Mouse (Mus musculus) left cerebral cortex, postnatal 10 days (tissue): ENCODE measurements around the gene Rdh1. TPM values are rescaled to one million over a fixed set of nuclear protein-coding genes. Genes with fewer than 3 reads are reported as not detected.
"Not testable (repeated sequence)": the region's sequence is repeated elsewhere in the genome, so short reads cannot be mapped to it uniquely, and the experiment has no call there.

Experiments
- DNase-seq, 2 experiments: peaks; one replicate each; pipeline ENCODE4 v3.0.0; 2021 to 2022; ENCODE audit warnings: low spot score in 2 of 2, mixed read lengths in 1 of 2; ENCODE audit errors: extremely low spot score in 1 of 2
- intact Hi-C: fragments of 180-260 bp; cut with DNase I; formaldehyde crosslinking; loops from one replicate; pipeline ENCODE4 v1.15.1; 2025
- total RNA-seq, 2 experiments: library from RNA; stranded (reverse); gene quantifications; 2 replicates each; pipeline ENCODE4 v1.2.3; 2021

Rdh1 gene
- total RNA-seq, 2 experiments from 2014 or later = 0.19 to 0.28 TPM

- intact Hi-C loops = no loop called here
- DNase-seq = no peak
Measured at GRCm38 (mm10) chr10:127802236-127802635, 42.7 kb downstream of the Rdh1 start.

GRCm38 (mm10) chr10:127804416-127804815 lies 44.9 kb downstream of the Rdh1 start:
- intact Hi-C loops = no loop called here
- no peak for DNase-seq

- DNase-seq = no peak
- intact Hi-C loops = no loop called here
Measured at GRCm38 (mm10) chr10:127815888-127816287, 56.4 kb downstream of the Rdh1 start.

- DNase-seq, intact Hi-C loops: not testable (repeated sequence)
Measured at GRCm38 (mm10) chr10:127817268-127817910, 57.9 kb downstream of the Rdh1 start.

Other genes with a start within 250 kb of the Rdh1 start
- 1 to 10 TPM; 6.0 to 7.0 TPM for gene Ndufa4l2, start 244.8 kb upstream of the Rdh1 start, total RNA-seq
- gene Shmt2, start 237.3 kb upstream of the Rdh1 start, total RNA-seq = 10 to 100 TPM; 28.3 to 32.8 TPM
- gene Nxph4, start 225.2 kb upstream of the Rdh1 start, total RNA-seq = 1 to 10 TPM; 5.8 to 8.5 TPM
- gene Lrp1, start 138.6 kb upstream of the Rdh1 start, total RNA-seq = 100 to 1,000 TPM; 264 to 283 TPM
- 10 to 100 TPM in 1 of 2 experiments, 1 to 10 TPM in 1; 9.4 to 10.2 TPM for gene Stat6, start 116.7 kb upstream of the Rdh1 start, total RNA-seq
- gene Nemp1, start 92.8 kb upstream of the Rdh1 start, total RNA-seq = 1 to 10 TPM; 3.4 to 4.4 TPM
- gene Nab2, start 91.2 kb upstream of the Rdh1 start, total RNA-seq = 10 to 100 TPM; 28.5 to 32.1 TPM
- under 1 TPM; 0.28 TPM for gene Myo1a, start 54.6 kb upstream of the Rdh1 start, total RNA-seq
- 10 to 100 TPM; 14.5 to 17.8 TPM for gene Tac2, start 35.2 kb upstream of the Rdh1 start, total RNA-seq
- 1 to 10 TPM; 8.8 to 10.0 TPM for gene Zbtb39, start 20.2 kb upstream of the Rdh1 start, total RNA-seq
- gene Gpr182, start 8.0 kb upstream of the Rdh1 start, total RNA-seq = 1 to 10 TPM; 1.3 to 1.6 TPM
- under 1 TPM in 1 of 2 experiments, not detected in 1; 0.24 TPM for gene Rdh16f1, start 66 bp downstream of the Rdh1 start, total RNA-seq
- under 1 TPM; 0.47 to 0.66 TPM for gene Rdh9, start 16.7 kb downstream of the Rdh1 start, total RNA-seq
- under 1 TPM; 0.21 to 0.39 TPM for gene Rdh16, start 41.4 kb downstream of the Rdh1 start, total RNA-seq
- not detected for gene Rdh19, start 90.2 kb downstream of the Rdh1 start, total RNA-seq
- gene Rdh16f2, start 106.8 kb downstream of the Rdh1 start, total RNA-seq = not detected
- gene Rdh7, start 129.1 kb downstream of the Rdh1 start, total RNA-seq = not detected
- gene Sdr9c7, start 138.8 kb downstream of the Rdh1 start, total RNA-seq = not detected
- not detected for gene Hsd17b6, start 247.9 kb downstream of the Rdh1 start, total RNA-seq